Mouse (Mus musculus): ENCODE measurements around the gene Iqschfp. TPM values are rescaled to one million over a fixed set of nuclear protein-coding genes. Genes with fewer than 3 reads are reported as not detected.

Gene Iqschfp
- polyA plus RNA-seq, 1 experiment = not detected

- Histone ChIP-seq H3K4me1 (ENCODE audit: control insufficient read depth, insufficient read depth, low read length) (peaks cover 20% of the 10 kb centered on the region), H3K4me3 (ENCODE audit: insufficient read depth, low read depth, low read length) (no peak overlapping the region), H3K27ac (ENCODE audit: insufficient read depth, low read depth, low read length) (no peak overlapping the region)
- TF ChIP-seq POLR2A (IDR thresholded peaks at IDR 0.05; ENCODE audit: insufficient read depth, low read depth, low read length) (no peak), CTCF (IDR thresholded peaks at IDR 0.05; ENCODE audit: insufficient read depth, low read depth, low read length) (no peak)
- 77% methylated on average over 11 of the region's 11 CpGs for WGBS
Measured at GRCm38 (mm10) chr3:68610598-68611261, 718.7 kb downstream of the Iqschfp start.

- no peak overlapping the region for H3K27ac ChIP-seq (ENCODE audit: insufficient read depth, low read depth, low read length)
Measured at GRCm38 (mm10) chr3:68615042-68615810, 723.2 kb downstream of the Iqschfp start.

GRCm38 (mm10) chr3:68616363-68616762 lies 724.3 kb downstream of the Iqschfp start:
- H3K4me1 ChIP-seq (ENCODE audit: control insufficient read depth, insufficient read depth, low read length) = peaks cover 5% of the 10 kb centered on the region
- no peak overlapping the region for H3K27ac ChIP-seq (ENCODE audit: insufficient read depth, low read depth, low read length)
- 94% methylated on average over 12 of the region's 12 CpGs for WGBS
- no peak for TF ChIP-seq CTCF (IDR thresholded peaks at IDR 0.05; ENCODE audit: insufficient read depth, low read depth, low read length)
- no peak for TF ChIP-seq POLR2A (IDR thresholded peaks at IDR 0.05; ENCODE audit: insufficient read depth, low read depth, low read length)
- no peak overlapping the region for H3K4me3 ChIP-seq (ENCODE audit: insufficient read depth, low read depth, low read length)

More at GRCm38 (mm10) chr3:68615042-68615810, 723.2 kb downstream of the Iqschfp start:
- WGBS = 58% methylated on average over 10 of the region's 10 CpGs
- H3K4me1 ChIP-seq (ENCODE audit: control insufficient read depth, insufficient read depth, low read length) = peaks cover 5% of the 10 kb centered on the region
- H3K4me3 ChIP-seq (ENCODE audit: insufficient read depth, low read depth, low read length) = no peak overlapping the region
- no peak for TF ChIP-seq CTCF (IDR thresholded peaks at IDR 0.05; ENCODE audit: insufficient read depth, low read depth, low read length)
- no peak for TF ChIP-seq POLR2A (IDR thresholded peaks at IDR 0.05; ENCODE audit: insufficient read depth, low read depth, low read length)

- peaks cover 5% of the 10 kb centered on the region for H3K4me1 ChIP-seq (ENCODE audit: control insufficient read depth, insufficient read depth, low read length)
- WGBS = 70% methylated on average over 10 of the region's 10 CpGs
- no peak for TF ChIP-seq CTCF (IDR thresholded peaks at IDR 0.05; ENCODE audit: insufficient read depth, low read depth, low read length)
- no peak for TF ChIP-seq POLR2A (IDR thresholded peaks at IDR 0.05; ENCODE audit: insufficient read depth, low read depth, low read length)
- no peak overlapping the region for H3K4me3 ChIP-seq (ENCODE audit: insufficient read depth, low read depth, low read length)
- H3K27ac ChIP-seq (ENCODE audit: insufficient read depth, low read depth, low read length) = no peak overlapping the region
Measured at GRCm38 (mm10) chr3:68617708-68618107, 725.7 kb downstream of the Iqschfp start.

GRCm38 (mm10) chr3:68619097-68619496 lies 727.1 kb downstream of the Iqschfp start:
- TF ChIP-seq CTCF (IDR thresholded peaks at IDR 0.05; ENCODE audit: insufficient read depth, low read depth, low read length) = no peak
- H3K4me1 ChIP-seq (ENCODE audit: control insufficient read depth, insufficient read depth, low read length) = peaks cover 5% of the 10 kb centered on the region
- H3K4me3 ChIP-seq (ENCODE audit: insufficient read depth, low read depth, low read length) = no peak overlapping the region
- 65% methylated on average over 5 of the region's 5 CpGs for WGBS
- no peak overlapping the region for H3K27ac ChIP-seq (ENCODE audit: insufficient read depth, low read depth, low read length)

- no peak for TF ChIP-seq POLR2A (IDR thresholded peaks at IDR 0.05; ENCODE audit: insufficient read depth, low read depth, low read length)
- no peak for TF ChIP-seq CTCF (IDR thresholded peaks at IDR 0.05; ENCODE audit: insufficient read depth, low read depth, low read length)
- H3K27ac ChIP-seq (ENCODE audit: insufficient read depth, low read depth, low read length) = no peak overlapping the region
- WGBS = 83% methylated on average over 3 of the region's 3 CpGs
- peaks cover 5% of the 10 kb centered on the region for H3K4me1 ChIP-seq (ENCODE audit: control insufficient read depth, insufficient read depth, low read length)
- H3K4me3 ChIP-seq (ENCODE audit: insufficient read depth, low read depth, low read length) = no peak overlapping the region
Measured at GRCm38 (mm10) chr3:68621971-68622370, 729.9 kb downstream of the Iqschfp start.

- WGBS = 88% methylated on average over 5 of the region's 5 CpGs
- H3K27ac ChIP-seq (ENCODE audit: insufficient read depth, low read depth, low read length) = no peak overlapping the region
- no peak for TF ChIP-seq POLR2A (IDR thresholded peaks at IDR 0.05; ENCODE audit: insufficient read depth, low read depth, low read length)
- TF ChIP-seq CTCF (IDR thresholded peaks at IDR 0.05; ENCODE audit: insufficient read depth, low read depth, low read length) = no peak
Measured at GRCm38 (mm10) chr3:68623036-68623435, 731.0 kb downstream of the Iqschfp start.

GRCm38 (mm10) chr3:68624471-68624870 lies 732.4 kb downstream of the Iqschfp start:
- Histone ChIP-seq H3K4me1 (ENCODE audit: control insufficient read depth, insufficient read depth, low read length) (no peaks in the 10 kb centered on the region), H3K4me3 (ENCODE audit: insufficient read depth, low read depth, low read length) (no peak overlapping the region), H3K27ac (ENCODE audit: insufficient read depth, low read depth, low read length) (no peak overlapping the region)
- 86% methylated on average over 6 of the region's 6 CpGs for WGBS
- TF ChIP-seq CTCF (IDR thresholded peaks at IDR 0.05; ENCODE audit: insufficient read depth, low read depth, low read length) (no peak), POLR2A (IDR thresholded peaks at IDR 0.05; ENCODE audit: insufficient read depth, low read depth, low read length) (no peak)

More at GRCm38 (mm10) chr3:68623036-68623435, 731.0 kb downstream of the Iqschfp start:
- Histone ChIP-seq H3K4me1 (ENCODE audit: control insufficient read depth, insufficient read depth, low read length) (peaks cover 5% of the 10 kb centered on the region), H3K4me3 (ENCODE audit: insufficient read depth, low read depth, low read length) (no peak overlapping the region)

- no peak overlapping the region for H3K4me3 ChIP-seq (ENCODE audit: insufficient read depth, low read depth, low read length)
- H3K27ac ChIP-seq (ENCODE audit: insufficient read depth, low read depth, low read length) = no peak overlapping the region
- WGBS = 81% methylated on average over 4 of the region's 4 CpGs
- H3K4me1 ChIP-seq (ENCODE audit: control insufficient read depth, insufficient read depth, low read length) = no peaks in the 10 kb centered on the region
- no peak for TF ChIP-seq POLR2A (IDR thresholded peaks at IDR 0.05; ENCODE audit: insufficient read depth, low read depth, low read length)
- no peak for TF ChIP-seq CTCF (IDR thresholded peaks at IDR 0.05; ENCODE audit: insufficient read depth, low read depth, low read length)
Measured at GRCm38 (mm10) chr3:68630261-68630660, 738.2 kb downstream of the Iqschfp start.
